Mouse (Mus musculus) hindbrain, postnatal 0 days (tissue): ENCODE measurements around the gene Gm14525. TPM values are rescaled to one million over a fixed set of nuclear protein-coding genes. Genes with fewer than 3 reads are reported as not detected.
"Not testable (repeated sequence)": the region's sequence is repeated elsewhere in the genome, so short reads cannot be mapped to it uniquely, and the experiment has no call there.

Experiments used
- ATAC-seq: fragments of 200-750 bp; cut with Nextera tagmentation; 2 replicates; pipeline ENCODE4 v1.8.0; 2017; ENCODE audit warnings: mild to moderate bottlenecking, moderate TSS enrichment, moderate library complexity
- DNase-seq: peaks from one replicate; pipeline ENCODE4 v3.0.0-alpha.2; 2015; ENCODE audit warnings: low spot score
- H3K27ac ChIP-seq: fragments of 300-500 bp; sonication (generic); 2 replicates; pipeline ENCODE4 v1.5.1; 2014; ENCODE audit warnings: mild to moderate bottlenecking
- H3K27me3 ChIP-seq: fragments of 300-500 bp; sonication (generic); 2 replicates; pipeline ENCODE4 v1.6.1; 2014; ENCODE audit warnings: low read length, mixed read lengths; ENCODE audit not compliant: insufficient read depth
- H3K36me3 ChIP-seq: fragments of 300-500 bp; sonication (generic); 2 replicates; pipeline ENCODE4 v1.6.1; 2014; ENCODE audit warnings: low read length, mixed read lengths; ENCODE audit not compliant: insufficient read depth
- H3K4me1 ChIP-seq: fragments of 300-500 bp; sonication (generic); 2 replicates; pipeline ENCODE4 v1.6.1; 2014; ENCODE audit warnings: antibody characterized with exemption, low read length, mixed read lengths; ENCODE audit not compliant: insufficient read depth
- H3K4me2 ChIP-seq: fragments of 300-500 bp; sonication (generic); 2 replicates; pipeline ENCODE4 v1.6.1; 2014; ENCODE audit warnings: low read depth, mild to moderate bottlenecking, low read length, moderate library complexity, mixed read lengths
- H3K4me3 ChIP-seq: fragments of 300-500 bp; sonication (generic); 2 replicates; pipeline ENCODE4 v1.5.1; 2014; ENCODE audit warnings: low read length
- H3K9ac ChIP-seq: fragments of 300-500 bp; sonication (generic); replicated peaks from 2 replicates; pipeline ENCODE4 v1.6.1; 2014; ENCODE audit warnings: mild to moderate bottlenecking, low read length, moderate library complexity, mixed read lengths
- H3K9me3 ChIP-seq: fragments of 300-500 bp; sonication (generic); 2 replicates; pipeline ENCODE4 v1.6.1; 2016; ENCODE audit warnings: low read length, mixed read lengths
- WGBS: fragments of 180-500 bp; shearing (Covaris S2); extraction: QIAGEN DNeasy Blood & Tissue Kit; methylation state at CpG from one replicate; pipeline ENCODE4 v1.1.7; 2014; 5-methylcytosine and 5-hydroxymethylcytosine counted together
- polyA plus RNA-seq: library from polyadenylated mRNA; unstranded; fragments of >200 nt; fragmentation: Nextera tagmentation; extraction: Ambion mirVana; gene quantifications from 2 replicates; pipeline ENCODE4 v1.2.1, GENCODE M21; 2015
- total RNA-seq: library from RNA; depleted of rRNA; stranded (reverse); fragments of >200 nt; gene quantifications from 2 replicates; pipeline ENCODE4 v1.2.3, GENCODE M21; 2014; rRNA removed

Gm14525 gene
- not detected in 2 replicates for total RNA-seq
- not detected in 2 replicates for polyA plus RNA-seq

- not testable (repeated sequence) for H3K9ac ChIP-seq, H3K4me1 ChIP-seq, DNase-seq, H3K27me3 ChIP-seq, H3K4me3 ChIP-seq, H3K36me3 ChIP-seq, H3K9me3 ChIP-seq, H3K4me2 ChIP-seq, ATAC-seq, H3K27ac ChIP-seq
- 97% methylated on average over 3 of the region's 5 CpGs for WGBS
Observed at GRCm38 (mm10) chrX:26702538-26702937, at the start of gene Gm14525. Gene Gm14525, minus strand, starts transcription at chrX:26702638.

Other genes starting within 250 kb of the Gm14525 start
- not detected in 2 replicates for gene Slx, start 157.1 kb downstream of the Gm14525 start, total RNA-seq
- not detected in 2 replicates for gene Slx, start 157.1 kb downstream of the Gm14525 start, polyA plus RNA-seq
- not detected in 2 replicates for gene Gm6121, start 233.1 kb upstream of the Gm14525 start, total RNA-seq
- not detected in 2 replicates for gene Gm6121, start 233.1 kb upstream of the Gm14525 start, polyA plus RNA-seq